Mouse (Mus musculus) right cerebral cortex, postnatal 4 days (tissue): ENCODE data around the gene N4bp3.
"Not testable (repeated sequence)": the region's sequence is repeated elsewhere in the genome, so short reads cannot be mapped to it uniquely, and the experiment has no call there.

Experiments
- DNase-seq: peaks from one replicate; pipeline ENCODE4 v3.0.0-alpha.2; 2022

The N4bp3 gene

GRCm38 (mm10) chr11:51652889-51653418, 2.3 kb upstream of the N4bp3 start:
- no peak for DNase-seq

- DNase-seq: peak; percentile 26
These were observed 381 bp downstream of the N4bp3 start for GRCm38 (mm10) chr11:51650261-51650660.

- DNase-seq: peak; percentile 33
These were observed 798 bp downstream of the N4bp3 start for GRCm38 (mm10) chr11:51649889-51650199.

- DNase-seq: no peak
These were observed 1.3 kb downstream of the N4bp3 start for GRCm38 (mm10) chr11:51649111-51649888.

- no peak for DNase-seq
These were observed 2.1 kb downstream of the N4bp3 start for GRCm38 (mm10) chr11:51648566-51648965.

- DNase-seq: no peak
These were observed 3.6 kb downstream of the N4bp3 start for GRCm38 (mm10) chr11:51646751-51647667.

GRCm38 (mm10) chr11:51646245-51646644, 4.4 kb downstream of the N4bp3 start:
- no peak for DNase-seq

- DNase-seq: no peak
These were observed 5.3 kb downstream of the N4bp3 start for GRCm38 (mm10) chr11:51645293-51645692.

- no peak for DNase-seq
These were observed 6.4 kb downstream of the N4bp3 start for GRCm38 (mm10) chr11:51644217-51644616.

- no peak for DNase-seq
These were observed 6.9 kb downstream of the N4bp3 start for GRCm38 (mm10) chr11:51643761-51644160.

GRCm38 (mm10) chr11:51643202-51643601, 7.4 kb downstream of the N4bp3 start:
- no peak for DNase-seq

- no peak for DNase-seq
These were observed 9.9 kb downstream of the N4bp3 start for GRCm38 (mm10) chr11:51640748-51641147.

GRCm38 (mm10) chr11:51638497-51638896, 12.1 kb downstream of the N4bp3 start:
- DNase-seq: no peak

- no peak for DNase-seq
These were observed 12.6 kb downstream of the N4bp3 start for GRCm38 (mm10) chr11:51637971-51638414.

- peak; percentile 28 for DNase-seq
These were observed 14.3 kb downstream of the N4bp3 start for GRCm38 (mm10) chr11:51636323-51636684.

GRCm38 (mm10) chr11:51635525-51636322, 14.9 kb downstream of the N4bp3 start, which contains the start of gene Rmnd5b:
Rmnd5b (minus strand) TSS chr11:51635896.
- DNase-seq: peak; percentile 94

- no peak for DNase-seq
These were observed 15.5 kb downstream of the N4bp3 start for GRCm38 (mm10) chr11:51635127-51635524.

- DNase-seq: no peak
These were observed 16.9 kb downstream of the N4bp3 start for GRCm38 (mm10) chr11:51633721-51634120.

- DNase-seq: not testable (repeated sequence)
These were observed 17.4 kb downstream of the N4bp3 start for GRCm38 (mm10) chr11:51633200-51633599.

- DNase-seq: no peak
These were observed 18.4 kb downstream of the N4bp3 start for GRCm38 (mm10) chr11:51632130-51632753.

GRCm38 (mm10) chr11:51629651-51630314, 20.9 kb downstream of the N4bp3 start:
- no peak for DNase-seq

- no peak for DNase-seq
These were observed 22.7 kb downstream of the N4bp3 start for GRCm38 (mm10) chr11:51627907-51628306.
